8 mouse cellular contexts compared by ENCODE assay signal in genomic region chr1:65010153-65010552, GRCm38 (mm10). TPM values are rescaled to one million over a fixed set of nuclear protein-coding genes. Genes with fewer than 3 reads are reported as not detected.
DNase-seq lines count a peak whose midpoint lies in the region; ATAC-seq and TF ChIP-seq lines count a peak whose summit lies in the region.

No protein-coding gene starts in this region.

- TF ChIP-seq POLR2A in cerebellum, adult 2 months (IDR thresholded peaks at IDR 0.05; ENCODE audit: borderline replicate concordance, insufficient read depth, low read length), result no peak

- intact Hi-C loops in left cerebral cortex, adult 2 months (cut with DNase I), result loop anchor here (2.0 to 5.0 kb wide), 2 partner anchors 293 to 1353 kb away; no protein-coding TSS in a partner anchor

- peak; percentile 95 for TF ChIP-seq CTCF in cerebellum, adult 2 months (IDR thresholded peaks at IDR 0.05; ENCODE audit: borderline replicate concordance, insufficient read depth, low read depth, low read length)
- peak; percentile 87 for TF ChIP-seq CTCF in left cerebral cortex, adult 2 months (IDR thresholded peaks at IDR 0.05)

- H3K9ac ChIP-seq in midbrain, embryonic 11.5 days (ENCODE audit: low read length), result no peak overlapping the region

- H3K4me3 ChIP-seq in cerebellum, adult 2 months (replicated peaks; ENCODE audit: insufficient read depth, low read depth, low read length), result no peak overlapping the region
- H3K4me3 ChIP-seq in left cerebral cortex, adult 2 months, result no peak overlapping the region
- H3K4me3 ChIP-seq in midbrain, embryonic 11.5 days (ENCODE audit: low read depth, low read length), result no peak overlapping the region

- H3K27me3 ChIP-seq in cerebellum, adult 2 months (ENCODE audit: control insufficient read depth, insufficient read depth, low read length), result no peaks in the 10 kb centered on the region
- no peaks in the 10 kb centered on the region for H3K27me3 ChIP-seq in midbrain, embryonic 11.5 days (ENCODE audit: control insufficient read depth, insufficient read depth, low read length)

- peak; percentile 93 for ATAC-seq in inflammation-experienced regulatory T-cells, adult 6 months
- peak; percentile 80 for ATAC-seq in midbrain, embryonic 11.5 days (ENCODE audit: low FRiP score)

- H3K4me2 ChIP-seq in midbrain, embryonic 11.5 days, result no peak overlapping the region

- WGBS in cerebellum, adult 2 months, result 6% methylated on average over 9 of the region's 9 CpGs
- 17% methylated on average over 9 of the region's 9 CpGs for WGBS in midbrain, embryonic 11.5 days

- no peaks in the 10 kb centered on the region for H3K4me1 ChIP-seq in cerebellum, adult 2 months (ENCODE audit: control insufficient read depth, insufficient read depth, low read length)
- no peaks in the 10 kb centered on the region for H3K4me1 ChIP-seq in midbrain, embryonic 11.5 days (ENCODE audit: control insufficient read depth, insufficient read depth, low read length)

- no peak overlapping the region for H3K27ac ChIP-seq in cerebellum, adult 2 months (ENCODE audit: insufficient read depth, low read length)
- H3K27ac ChIP-seq in left cerebral cortex, adult 2 months, result no peak overlapping the region
- no peak overlapping the region for H3K27ac ChIP-seq in midbrain, embryonic 11.5 days (ENCODE audit: low read depth, low read length)

- H3K9me3 ChIP-seq in midbrain, embryonic 11.5 days (ENCODE audit: control insufficient read depth, low read length), result no peaks in the 10 kb centered on the region

- no peaks in the 10 kb centered on the region for H3K36me3 ChIP-seq in midbrain, embryonic 11.5 days (ENCODE audit: control insufficient read depth, insufficient read depth, low read length)

- DNase-seq in adrenal gland, adult (ENCODE audit: inconsistent age in 2 of 2, low spot score in 1 of 2), result peak; percentile 68 to 89
- DNase-seq in adrenal gland, adult 18-20 months (ENCODE audit: low spot score in 2 of 2), result no peak
- peak; percentile 55 to 67 for DNase-seq in cerebellum, adult 2 months
- DNase-seq in frontal cortex, adult 2 months (ENCODE audit: extremely low spot score in 1 of 2, low spot score in 1 of 2), result peak; percentile 24 to 86
- DNase-seq in left cerebral cortex, adult 2 months (ENCODE audit: extremely low spot score in 1 of 2, low spot score in 2 of 2), result peak; percentile 39 to 43
- DNase-seq in midbrain, embryonic 11.5 days (ENCODE audit: low spot score, missing footprints), result peak; percentile 95
- DNase-seq in spleen, adult 18-20 months, result peak; percentile 11 to 38

RNA-seq across cellular contexts. Expression of gene Akr1cl, which starts 22.4 kb away (rescaled TPM):
- total RNA-seq in adrenal gland, adult 18-20 months (2021), result 100 to 1,000 TPM; 295 to 994 TPM
- not detected in 2 replicates for polyA plus RNA-seq in cerebellum, adult 2 months (2012; rRNA removed)
- polyA plus RNA-seq in frontal cortex, adult 2 months (2012; rRNA removed), result not detected in 2 replicates
- polyA plus RNA-seq in inflammation-experienced regulatory T-cells, adult 6 months (2017; shearing (Covaris generic)), result under 1 TPM in 1 of 3 experiments, not detected in 2; 0.71 TPM
- not detected for total RNA-seq in left cerebral cortex, adult 2 months (2021)
- polyA plus RNA-seq in midbrain, embryonic 11.5 days (2014; fragmentation: Nextera tagmentation; extraction: Ambion mirVana), result 0.11 and 0.17 TPM in 2 replicates

RNA-seq across cellular contexts. Expression of gene Cryge, which starts 40.8 kb away (rescaled TPM):
- total RNA-seq in adrenal gland, adult 18-20 months (2021), result not detected
- polyA plus RNA-seq in cerebellum, adult 2 months (2012; rRNA removed), result not detected in 2 replicates
- not detected in 2 replicates for polyA plus RNA-seq in frontal cortex, adult 2 months (2012; rRNA removed)
- polyA plus RNA-seq in inflammation-experienced regulatory T-cells, adult 6 months (2017; shearing (Covaris generic)), result not detected
- total RNA-seq in left cerebral cortex, adult 2 months (2021), result not detected
- polyA plus RNA-seq in midbrain, embryonic 11.5 days (2014; fragmentation: Nextera tagmentation; extraction: Ambion mirVana), result 0.65 and 0.74 TPM in 2 replicates

RNA-seq across cellular contexts. Expression of gene Crygd, which starts 53.1 kb away (rescaled TPM):
- not detected for total RNA-seq in adrenal gland, adult 18-20 months (2021)
- polyA plus RNA-seq in cerebellum, adult 2 months (2012; rRNA removed), result not detected in 2 replicates
- not detected in 2 replicates for polyA plus RNA-seq in frontal cortex, adult 2 months (2012; rRNA removed)
- not detected for polyA plus RNA-seq in inflammation-experienced regulatory T-cells, adult 6 months (2017; shearing (Covaris generic))
- not detected for total RNA-seq in left cerebral cortex, adult 2 months (2021)
- not detected in 2 replicates for polyA plus RNA-seq in midbrain, embryonic 11.5 days (2014; fragmentation: Nextera tagmentation; extraction: Ambion mirVana)

RNA-seq across cellular contexts. Expression of gene Plekhm3, which starts 53.5 kb away (rescaled TPM):
- 10 to 100 TPM; 14.9 to 16.6 TPM for total RNA-seq in adrenal gland, adult 18-20 months (2021)
- 14.5 and 16.1 TPM in 2 replicates for polyA plus RNA-seq in cerebellum, adult 2 months (2012; rRNA removed)
- polyA plus RNA-seq in frontal cortex, adult 2 months (2012; rRNA removed), result 13.3 and 15.1 TPM in 2 replicates
- 10 to 100 TPM in 2 of 3 experiments, 1 to 10 TPM in 1; 7.0 to 13.0 (median 11.0) TPM for polyA plus RNA-seq in inflammation-experienced regulatory T-cells, adult 6 months (2017; shearing (Covaris generic))
- total RNA-seq in left cerebral cortex, adult 2 months (2021), result 10 to 100 TPM; 40.4 to 41.8 TPM
- polyA plus RNA-seq in midbrain, embryonic 11.5 days (2014; fragmentation: Nextera tagmentation; extraction: Ambion mirVana), result 5.6 and 5.9 TPM in 2 replicates

Comparison
In these comparisons a context has a peak if more than half of its experiments do, and no peak if none do; other contexts are left out.
1. DNase-seq: peak in adrenal gland, adult (2 of 2), cerebellum, adult 2 months (2 of 2), frontal cortex, adult 2 months (2 of 2), left cerebral cortex, adult 2 months (2 of 2), midbrain, embryonic 11.5 days (single experiment) and spleen, adult 18-20 months (2 of 2); none in adrenal gland, adult 18-20 months (0 of 2).